1 mouse cellular context compared by ENCODE assay signal in genomic region chr3:157580299-157580698, GRCm38 (mm10).
TF ChIP-seq lines count a peak whose summit lies in the region.

No protein-coding gene starts in this region.

TF ChIP-seq in MEL, 35 proteins besides CTCF, POLR2A, EP300 and RAD21 (continued from another document):
- 0 out of 2 replicates have a peak, but pooled peaks have one; percentile 12 for TF ChIP-seq ZC3H11A (IDR thresholded peaks at IDR 0.05; ENCODE audit: low read depth, low read length)
- no peak for TF ChIP-seq POLR2AphosphoS2 (IDR thresholded peaks at IDR 0.05; ENCODE audit: low read length)
